Mouse (Mus musculus) bone marrow macrophage, adult 2 months (primary cell): ENCODE results near the gene Hoxc12. TPM values are rescaled to one million over a fixed set of nuclear protein-coding genes. Genes with fewer than 3 reads are reported as not detected.

Experiments used
- H3K27ac ChIP-seq: 2 replicates; pipeline ENCODE4 v1.5.1; 2012; ENCODE audit warnings: low read depth, low read length; ENCODE audit not compliant: insufficient read depth
- H3K4me1 ChIP-seq: 2 replicates; pipeline ENCODE4 v1.6.1; 2012; ENCODE audit warnings: low read length; ENCODE audit not compliant: control insufficient read depth, insufficient read depth
- H3K4me3 ChIP-seq: 2 replicates; pipeline ENCODE4 v1.5.1; 2012; ENCODE audit warnings: mild to moderate bottlenecking, low read length, moderate library complexity; ENCODE audit not compliant: insufficient read depth
- CTCF ChIP-seq: IDR thresholded peaks from 2 replicates; pipeline ENCODE4 v1.5.1; 2012; ENCODE audit warnings: low read depth, mild to moderate bottlenecking, low read length, moderate library complexity
- POLR2A ChIP-seq: IDR thresholded peaks from 2 replicates; pipeline ENCODE4 v1.6.1; 2012; ENCODE audit warnings: mild to moderate bottlenecking, low read depth, low read length, borderline replicate concordance
- polyA plus RNA-seq: library from polyadenylated mRNA; stranded (reverse); fragments of >200 nt; gene quantifications from 2 replicates; pipeline ENCODE4 v1.2.4, GENCODE M21; 2012; ENCODE audit not compliant: missing spikeins, insufficient read depth, insufficient read length

The Hoxc12 gene
- polyA plus RNA-seq, 1 experiment = not detected

GRCm38 (mm10) chr15:102919336-102920180 lies 17.0 kb upstream of the Hoxc12 start:
- TF ChIP-seq CTCF = no peak
- no peak for TF ChIP-seq POLR2A
- no peak overlapping the region for H3K4me3 ChIP-seq
- H3K27ac ChIP-seq = no peak overlapping the region
- no peaks in the 10 kb centered on the region for H3K4me1 ChIP-seq

- TF ChIP-seq POLR2A (no peak), CTCF (no peak)
- Histone ChIP-seq H3K4me3 (no peak overlapping the region), H3K27ac (no peak overlapping the region), H3K4me1 (no peaks in the 10 kb centered on the region)
Measured at GRCm38 (mm10) chr15:102920619-102921018, 15.9 kb upstream of the Hoxc12 start.

- Histone ChIP-seq H3K27ac (no peak within 1 kb of the TSS), H3K4me3 (no peak within 1 kb of the TSS), H3K4me1 (no peaks in the 10 kb centered on the region)
- TF ChIP-seq CTCF (no peak), POLR2A (no peak)
Measured at GRCm38 (mm10) chr15:102921053-102922011, 15.2 kb upstream of the Hoxc12 start, which contains the start of gene Hoxc13. Hoxc13 (plus strand) TSS chr15:102921103.

- Histone ChIP-seq H3K27ac (no peak overlapping the region), H3K4me1 (no peaks in the 10 kb centered on the region), H3K4me3 (no peak overlapping the region)
- TF ChIP-seq CTCF (no peak), POLR2A (no peak)
Measured at GRCm38 (mm10) chr15:102922012-102922362, 14.6 kb upstream of the Hoxc12 start.

GRCm38 (mm10) chr15:102922636-102923500 lies 13.7 kb upstream of the Hoxc12 start:
- H3K4me1 ChIP-seq = no peaks in the 10 kb centered on the region
- H3K27ac ChIP-seq = no peak overlapping the region
- TF ChIP-seq POLR2A (no peak), CTCF (no peak)
- H3K4me3 ChIP-seq = no peak overlapping the region

- H3K27ac ChIP-seq = no peak overlapping the region
- H3K4me3 ChIP-seq = no peak overlapping the region
- no peaks in the 10 kb centered on the region for H3K4me1 ChIP-seq
- TF ChIP-seq POLR2A (no peak), CTCF (no peak)
Measured at GRCm38 (mm10) chr15:102927032-102927645, 9.4 kb upstream of the Hoxc12 start.

- H3K27ac ChIP-seq = no peak overlapping the region
- H3K4me1 ChIP-seq = no peaks in the 10 kb centered on the region
- H3K4me3 ChIP-seq = no peak overlapping the region
- no peak for TF ChIP-seq CTCF
- TF ChIP-seq POLR2A = no peak
Measured at GRCm38 (mm10) chr15:102931706-102932358, 4.7 kb upstream of the Hoxc12 start.

GRCm38 (mm10) chr15:102934438-102934837 lies 2.1 kb upstream of the Hoxc12 start:
- TF ChIP-seq CTCF (no peak), POLR2A (no peak)
- Histone ChIP-seq H3K4me3 (no peak overlapping the region), H3K4me1 (no peaks in the 10 kb centered on the region), H3K27ac (no peak overlapping the region)

- no peaks in the 10 kb centered on the region for H3K4me1 ChIP-seq
- no peak overlapping the region for H3K27ac ChIP-seq
- no peak overlapping the region for H3K4me3 ChIP-seq
- no peak for TF ChIP-seq POLR2A
- TF ChIP-seq CTCF = no peak
Measured at GRCm38 (mm10) chr15:102934897-102935296, 1.7 kb upstream of the Hoxc12 start.
